Mouse (Mus musculus) intestine, embryonic 14.5 days (tissue): ENCODE data around the gene Raet1d. TPM values are rescaled to one million over a fixed set of nuclear protein-coding genes. Genes with fewer than 3 reads are reported as not detected.
"Not testable (repeated sequence)": the region's sequence is repeated elsewhere in the genome, so short reads cannot be mapped to it uniquely, and the experiment has no call there.

Experiments used
- ATAC-seq: fragments of 200-750 bp; cut with Nextera tagmentation; replicated peaks from 2 replicates; pipeline ENCODE4 v1.8.0; 2017; ENCODE audit warnings: low read depth, moderate number of reproducible peaks, moderate TSS enrichment, moderate library complexity; ENCODE audit not compliant: low FRiP score, low TSS enrichment
- DNase-seq: peaks from one replicate; pipeline ENCODE4 v3.0.0-alpha.2; 2018; ENCODE audit warnings: low spot score
- H3K27ac ChIP-seq: fragments of 300-500 bp; sonication (generic); 2 replicates; pipeline ENCODE4 v1.5.1; 2014; ENCODE audit warnings: low read depth, mild to moderate bottlenecking, control low read depth
- H3K27me3 ChIP-seq: fragments of 300-500 bp; sonication (generic); replicated peaks from 2 replicates; pipeline ENCODE4 v1.6.1; 2014; ENCODE audit warnings: low read length, control low read depth; ENCODE audit not compliant: control insufficient read depth, insufficient read depth
- H3K36me3 ChIP-seq: fragments of 300-500 bp; sonication (generic); 2 replicates; pipeline ENCODE4 v1.6.1; 2014; ENCODE audit warnings: low read length, control low read depth; ENCODE audit not compliant: control insufficient read depth, insufficient read depth
- H3K4me1 ChIP-seq: fragments of 300-500 bp; sonication (generic); replicated peaks from 2 replicates; pipeline ENCODE4 v1.6.1; 2014; ENCODE audit warnings: low read length, control low read depth, mixed read lengths; ENCODE audit not compliant: control insufficient read depth, insufficient read depth
- H3K4me2 ChIP-seq: fragments of 300-500 bp; sonication (generic); 2 replicates; pipeline ENCODE4 v1.6.1; 2014; ENCODE audit warnings: low read length
- H3K4me3 ChIP-seq: fragments of 300-500 bp; sonication (generic); 2 replicates; pipeline ENCODE4 v1.5.1; 2014; ENCODE audit warnings: low read depth, low read length, control low read depth, mixed read lengths
- H3K9ac ChIP-seq: fragments of 300-500 bp; sonication (generic); 2 replicates; pipeline ENCODE4 v1.6.1; 2014; ENCODE audit warnings: mild to moderate bottlenecking, low read length
- H3K9me3 ChIP-seq: fragments of 300-500 bp; sonication (generic); 2 replicates; pipeline ENCODE4 v1.6.1; 2016; ENCODE audit warnings: low read length, control low read depth; ENCODE audit not compliant: control insufficient read depth
- WGBS: fragments of 180-500 bp; shearing (Covaris S2); extraction: QIAGEN DNeasy Blood & Tissue Kit; methylation state at CpG from one replicate; pipeline ENCODE4 v1.1.7; 2014; 5-methylcytosine and 5-hydroxymethylcytosine counted together
- polyA plus RNA-seq: library from polyadenylated mRNA; unstranded; fragments of >200 nt; fragmentation: Nextera tagmentation; extraction: Ambion mirVana; gene quantifications from 2 replicates; pipeline ENCODE4 v1.2.1, GENCODE M21; 2014

The Raet1d gene
- polyA plus RNA-seq: 8.8 and 9.7 TPM in 2 replicates

GRCm38 (mm10) chr10:22360252-22360651 is at the start of gene Raet1d:
TSS of gene Raet1d (plus strand) at chr10:22360552.
- not testable (repeated sequence) for H3K36me3 ChIP-seq, H3K9ac ChIP-seq, H3K4me1 ChIP-seq, H3K27ac ChIP-seq, ATAC-seq, DNase-seq, H3K4me3 ChIP-seq, H3K9me3 ChIP-seq, H3K27me3 ChIP-seq, H3K4me2 ChIP-seq
- 78% methylated on average over 3 of the region's 3 CpGs for WGBS

GRCm38 (mm10) chr10:22322858-22323257 is 37.5 kb upstream of the Raet1d start:
- 90% methylated on average over 2 of the region's 2 CpGs for WGBS
- Histone ChIP-seq H3K27ac (no peak overlapping the region), H3K4me2 (no peak overlapping the region), H3K9ac (no peak overlapping the region), H3K4me1 (no peaks in the 10 kb centered on the region), H3K36me3 (no peaks in the 10 kb centered on the region), H3K9me3 (no peaks in the 10 kb centered on the region), H3K27me3 (no peaks in the 10 kb centered on the region), H3K4me3 (no peak overlapping the region)
- ATAC-seq (no peak), DNase-seq (no peak)

- peak; percentile 42 for DNase-seq
- ATAC-seq, H3K27ac ChIP-seq, H3K4me1 ChIP-seq, H3K4me2 ChIP-seq, H3K9ac ChIP-seq, H3K36me3 ChIP-seq, H3K27me3 ChIP-seq, H3K9me3 ChIP-seq, H3K4me3 ChIP-seq: not testable (repeated sequence)
- WGBS: 79% methylated on average over 4 of the region's 4 CpGs
Observed at GRCm38 (mm10) chr10:22345721-22346120, 14.6 kb upstream of the Raet1d start.

GRCm38 (mm10) chr10:22353548-22354195 is 6.7 kb upstream of the Raet1d start:
- H3K4me2 ChIP-seq, H3K27me3 ChIP-seq, H3K36me3 ChIP-seq, H3K9me3 ChIP-seq, H3K4me1 ChIP-seq, H3K4me3 ChIP-seq, H3K27ac ChIP-seq, ATAC-seq, DNase-seq, H3K9ac ChIP-seq: not testable (repeated sequence)
- 72% methylated on average over 6 of the region's 6 CpGs for WGBS

GRCm38 (mm10) chr10:22354196-22354574 is 6.2 kb upstream of the Raet1d start:
- 81% methylated on average over 2 of the region's 2 CpGs for WGBS
- H3K4me2 ChIP-seq, ATAC-seq, H3K9me3 ChIP-seq, H3K4me1 ChIP-seq, H3K9ac ChIP-seq, H3K36me3 ChIP-seq, H3K27me3 ChIP-seq, H3K4me3 ChIP-seq, H3K27ac ChIP-seq, DNase-seq: not testable (repeated sequence)

GRCm38 (mm10) chr10:22357373-22357772 is 3.0 kb upstream of the Raet1d start:
- DNase-seq, H3K4me2 ChIP-seq, H3K9me3 ChIP-seq, H3K4me3 ChIP-seq, H3K9ac ChIP-seq, H3K4me1 ChIP-seq, ATAC-seq, H3K27me3 ChIP-seq, H3K27ac ChIP-seq, H3K36me3 ChIP-seq: not testable (repeated sequence)
- WGBS: 80% methylated on average over 1 of the region's 1 CpGs

GRCm38 (mm10) chr10:22360957-22361356 is 605 bp downstream of the Raet1d start:
- not testable (repeated sequence) for H3K4me2 ChIP-seq, H3K9ac ChIP-seq, H3K4me1 ChIP-seq, ATAC-seq, H3K4me3 ChIP-seq, H3K36me3 ChIP-seq, H3K27me3 ChIP-seq, H3K27ac ChIP-seq, DNase-seq, H3K9me3 ChIP-seq
- 33% methylated on average over 2 of the region's 2 CpGs for WGBS

GRCm38 (mm10) chr10:22361415-22362352 is 1.3 kb downstream of the Raet1d start:
- Histone ChIP-seq H3K4me2 (peak overlapping the region; percentile 28; the same call in 1 of the 2 replicates), H3K4me3 (peak overlapping the region; percentile 17; the same call in 1 of the 2 replicates)
- H3K9ac ChIP-seq, H3K36me3 ChIP-seq, H3K4me1 ChIP-seq, DNase-seq, H3K9me3 ChIP-seq, H3K27me3 ChIP-seq, H3K27ac ChIP-seq: not testable (repeated sequence)
- peak; percentile 88 for ATAC-seq
- 0% methylated on average over 8 of the region's 15 CpGs for WGBS
